In the genomic region with DNA sequence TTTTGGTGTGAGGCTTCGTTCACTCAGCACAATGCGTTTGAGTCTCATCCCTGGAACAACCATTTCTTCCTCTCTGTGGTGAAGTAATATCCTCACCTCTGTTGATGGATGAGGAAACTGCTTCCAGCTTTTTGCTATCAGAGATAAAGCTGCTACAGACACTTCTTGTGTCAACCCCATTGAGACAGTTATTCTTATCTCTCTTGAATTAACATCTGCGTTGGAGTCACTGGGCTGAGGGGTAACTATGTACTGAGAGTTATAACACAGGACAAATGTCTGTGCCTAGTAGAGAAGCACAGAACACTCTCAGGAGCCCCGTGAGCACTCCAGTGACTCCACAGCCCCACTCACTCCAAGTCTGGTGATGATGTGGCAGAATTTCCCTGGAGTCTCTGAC, we compare ENCODE assay signal across 19 mouse cellular contexts.
"Had no signal": no experiment of that assay in that cellular context is flagged by ENCODE, and none has a peak within 500 bp of the region (broad histone marks: within the 10 kb centered on the region; RNA-seq: fewer than 3 reads in every experiment).

No protein-coding gene starts in this region.

- H3K27me3 ChIP-seq: liver, embryonic 15.5 days; megakaryocyte, embryonic 14.5 days; midbrain, embryonic 12.5 days; neural tube, embryonic 13.5 days; neural tube, embryonic 15.5 days had no signal

- H3K4me1 ChIP-seq: liver, embryonic 15.5 days; megakaryocyte, embryonic 14.5 days; midbrain, embryonic 10.5 days; midbrain, embryonic 12.5 days; neural tube, embryonic 13.5 days; neural tube, embryonic 15.5 days had no signal

- H3K4me2 ChIP-seq: liver, embryonic 15.5 days; lung, embryonic 14.5 days; midbrain, embryonic 12.5 days; neural tube, embryonic 13.5 days; neural tube, embryonic 15.5 days had no signal

- H3K27ac ChIP-seq: liver, embryonic 15.5 days; midbrain, embryonic 10.5 days; midbrain, embryonic 12.5 days; neural tube, embryonic 13.5 days; neural tube, embryonic 15.5 days had no signal

- H3K36me3 ChIP-seq: liver, embryonic 15.5 days; midbrain, embryonic 10.5 days; midbrain, embryonic 12.5 days; neural tube, embryonic 13.5 days; neural tube, embryonic 15.5 days had no signal

- H3K9ac ChIP-seq: liver, embryonic 15.5 days; lung, embryonic 14.5 days; midbrain, embryonic 12.5 days; neural tube, embryonic 13.5 days; neural tube, embryonic 15.5 days had no signal

- DNase-seq: lung, adult 18-20 months; lung, embryonic 14.5 days; lung, postnatal 10 days; lung, postnatal 4 days; midbrain, embryonic 14.5 days; right cerebral cortex, postnatal 25 days; right cerebral cortex, postnatal 4 days; spleen, adult 18-20 months; thymus, adult 18-20 months; thymus, postnatal 14 days; thymus, postnatal 36 days had no signal

- H3K4me3 ChIP-seq: liver, embryonic 15.5 days; megakaryocyte, embryonic 14.5 days; midbrain, embryonic 10.5 days; midbrain, embryonic 12.5 days; myocyte; neural tube, embryonic 13.5 days; neural tube, embryonic 15.5 days had no signal

- H3K9me3 ChIP-seq: liver, embryonic 15.5 days; midbrain, embryonic 10.5 days; midbrain, embryonic 12.5 days; neural tube, embryonic 13.5 days; neural tube, embryonic 15.5 days had no signal

- ATAC-seq: midbrain, embryonic 16.5 days had no signal
